Mouse (Mus musculus): Measurements from ENCODE around the gene Ranbp9.

Ranbp9 gene

GRCm38 (mm10) chr13:43447721-43448120 lies 33.4 kb downstream of the Ranbp9 start:
- DNase-seq, result no peak

GRCm38 (mm10) chr13:43445754-43446153 lies 35.3 kb downstream of the Ranbp9 start:
- no peak for DNase-seq

- no peak for DNase-seq
Observed at GRCm38 (mm10) chr13:43444717-43445116, 36.4 kb downstream of the Ranbp9 start.

GRCm38 (mm10) chr13:43443706-43444105 lies 37.4 kb downstream of the Ranbp9 start:
- no peak for DNase-seq

- no peak for DNase-seq
Observed at GRCm38 (mm10) chr13:43442551-43442950, 38.5 kb downstream of the Ranbp9 start.

GRCm38 (mm10) chr13:43440376-43440775 lies 40.7 kb downstream of the Ranbp9 start:
- no peak for DNase-seq

- DNase-seq, result no peak
Observed at GRCm38 (mm10) chr13:43433395-43433794, 47.7 kb downstream of the Ranbp9 start.

GRCm38 (mm10) chr13:43428436-43428835 lies 52.6 kb downstream of the Ranbp9 start:
- no peak for DNase-seq

GRCm38 (mm10) chr13:43415249-43415648 lies 65.8 kb downstream of the Ranbp9 start:
- DNase-seq, result no peak

- no peak for DNase-seq
Observed at GRCm38 (mm10) chr13:43413611-43414010, 67.5 kb downstream of the Ranbp9 start.

- DNase-seq, result no peak
Observed at GRCm38 (mm10) chr13:43412311-43412710, 68.8 kb downstream of the Ranbp9 start.

GRCm38 (mm10) chr13:43399576-43399975 lies 81.5 kb downstream of the Ranbp9 start:
- DNase-seq, result no peak

GRCm38 (mm10) chr13:43398297-43399080 lies 82.6 kb downstream of the Ranbp9 start, which contains the start of gene Nol7:
Nol7 (plus strand) TSS chr13:43398390.
- peak; percentile 98 for DNase-seq

GRCm38 (mm10) chr13:43397700-43398296 lies 83.3 kb downstream of the Ranbp9 start:
- no peak for DNase-seq

GRCm38 (mm10) chr13:43385321-43385720 lies 95.8 kb downstream of the Ranbp9 start:
- DNase-seq, result no peak

- no peak for DNase-seq
Observed at GRCm38 (mm10) chr13:43379989-43380388, 101.1 kb downstream of the Ranbp9 start.

- DNase-seq, result no peak
Observed at GRCm38 (mm10) chr13:43374918-43375432, 106.1 kb downstream of the Ranbp9 start.

- no peak for DNase-seq
Observed at GRCm38 (mm10) chr13:43374205-43374604, 106.9 kb downstream of the Ranbp9 start.

- no peak for DNase-seq
Observed at GRCm38 (mm10) chr13:43372892-43373291, 108.2 kb downstream of the Ranbp9 start.

- no peak for DNase-seq
Observed at GRCm38 (mm10) chr13:43370063-43370462, 111.0 kb downstream of the Ranbp9 start.

GRCm38 (mm10) chr13:43365825-43366184 lies 115.3 kb downstream of the Ranbp9 start:
- DNase-seq, result no peak

- peak; percentile 94 for DNase-seq
Observed at GRCm38 (mm10) chr13:43364985-43365824, 115.9 kb downstream of the Ranbp9 start, which contains the start of gene Sirt5. Sirt5 (plus strand) TSS chr13:43365496.

GRCm38 (mm10) chr13:43362353-43362752 lies 118.7 kb downstream of the Ranbp9 start:
- peak; percentile 63 for DNase-seq

Data from kidney, postnatal 10 days (tissue).